Mouse (Mus musculus): Measurements from ENCODE around the gene Cep83. TPM values are rescaled to one million over a fixed set of nuclear protein-coding genes. Genes with fewer than 3 reads are reported as not detected.

Cep83 gene
- total RNA-seq (2014; rRNA removed; ENCODE audit: low replicate concordance) (14.4 and 18.7 TPM in 2 replicates), polyA plus RNA-seq (2015; fragmentation: Nextera tagmentation; extraction: Ambion mirVana) (14.4 and 15.0 TPM in 2 replicates)

- peak; percentile 98 for ATAC-seq (ENCODE audit: insufficient read depth, low read depth)
- under 1% methylated on average over 69 of the region's 86 CpGs for WGBS
- DNase-seq (ENCODE audit: low spot score), result peak; percentile 90
These were observed at the start of gene Cep83 for GRCm38 (mm10) chr10:94688420-94689175. TSS of gene Cep83 (plus strand) at chr10:94688654.

GRCm38 (mm10) chr10:94639281-94639680 is 49.2 kb upstream of the Cep83 start:
- Histone ChIP-seq H3K4me2 (ENCODE audit: low read depth, low read length) (no peak overlapping the region), H3K27me3 (ENCODE audit: control insufficient read depth, insufficient read depth, low read length) (no peaks in the 10 kb centered on the region), H3K9me3 (replicated peaks; ENCODE audit: control insufficient read depth, low read length) (no peaks in the 10 kb centered on the region), H3K36me3 (replicated peaks; ENCODE audit: control insufficient read depth, insufficient read depth, low read length) (no peaks in the 10 kb centered on the region), H3K4me3 (ENCODE audit: low read depth, low read length) (no peak overlapping the region), H3K4me1 (ENCODE audit: control insufficient read depth, insufficient read depth) (no peaks in the 10 kb centered on the region), H3K9ac (replicated peaks; ENCODE audit: low read depth, low read length) (no peak overlapping the region), H3K27ac (ENCODE audit: low read depth) (no peak overlapping the region)
- WGBS, result 60% methylated on average over 5 of the region's 5 CpGs
- TF ChIP-seq CTCF (IDR thresholded peaks at IDR 0.05; ENCODE audit: low read depth), result no peak
- TF ChIP-seq EP300 (IDR thresholded peaks at IDR 0.05; ENCODE audit: low read depth), result no peak
- DNase-seq (ENCODE audit: low spot score) (no peak), ATAC-seq (ENCODE audit: insufficient read depth, low read depth) (no peak)

More at GRCm38 (mm10) chr10:94688420-94689175, at the start of gene Cep83:
- no peaks in the 10 kb centered on the region for H3K27me3 ChIP-seq (ENCODE audit: control insufficient read depth, insufficient read depth, low read length)
- H3K9ac ChIP-seq (replicated peaks; ENCODE audit: low read depth, low read length), result peak within 1 kb of the TSS; percentile 94
- peak within 1 kb of the TSS; percentile 76 for H3K4me2 ChIP-seq (ENCODE audit: low read depth, low read length)
- H3K9me3 ChIP-seq (replicated peaks; ENCODE audit: control insufficient read depth, low read length), result no peaks in the 10 kb centered on the region
- TF ChIP-seq CTCF (IDR thresholded peaks at IDR 0.05; ENCODE audit: low read depth), result no peak
- TF ChIP-seq EP300 (IDR thresholded peaks at IDR 0.05; ENCODE audit: low read depth), result no peak
- H3K4me3 ChIP-seq (ENCODE audit: low read depth, low read length), result peak within 1 kb of the TSS; percentile 89
- peak within 1 kb of the TSS; percentile 98 for H3K27ac ChIP-seq (ENCODE audit: low read depth)
- H3K36me3 ChIP-seq (replicated peaks; ENCODE audit: control insufficient read depth, insufficient read depth, low read length), result no peaks in the 10 kb centered on the region
- peaks cover 6% of the 10 kb centered on the region for H3K4me1 ChIP-seq (ENCODE audit: control insufficient read depth, insufficient read depth)

- ATAC-seq (ENCODE audit: insufficient read depth, low read depth), result no peak
- no peak overlapping the region for H3K9ac ChIP-seq (replicated peaks; ENCODE audit: low read depth, low read length)
- H3K27ac ChIP-seq (ENCODE audit: low read depth), result no peak overlapping the region
- H3K27me3 ChIP-seq (ENCODE audit: control insufficient read depth, insufficient read depth, low read length), result no peaks in the 10 kb centered on the region
- DNase-seq (ENCODE audit: low spot score), result no peak
- H3K9me3 ChIP-seq (replicated peaks; ENCODE audit: control insufficient read depth, low read length), result no peaks in the 10 kb centered on the region
- TF ChIP-seq EP300 (IDR thresholded peaks at IDR 0.05; ENCODE audit: low read depth), result no peak
- 58% methylated on average over 5 of the region's 5 CpGs for WGBS
- no peak overlapping the region for H3K4me3 ChIP-seq (ENCODE audit: low read depth, low read length)
- H3K4me1 ChIP-seq (ENCODE audit: control insufficient read depth, insufficient read depth), result no peaks in the 10 kb centered on the region
- H3K4me2 ChIP-seq (ENCODE audit: low read depth, low read length), result no peak overlapping the region
- H3K36me3 ChIP-seq (replicated peaks; ENCODE audit: control insufficient read depth, insufficient read depth, low read length), result no peaks in the 10 kb centered on the region
These were observed 48.4 kb upstream of the Cep83 start for GRCm38 (mm10) chr10:94640067-94640466.

GRCm38 (mm10) chr10:94664036-94664435 is 24.4 kb upstream of the Cep83 start:
- 72% methylated on average over 3 of the region's 3 CpGs for WGBS
- H3K4me1 ChIP-seq (ENCODE audit: control insufficient read depth, insufficient read depth), result no peaks in the 10 kb centered on the region
- no peaks in the 10 kb centered on the region for H3K9me3 ChIP-seq (replicated peaks; ENCODE audit: control insufficient read depth, low read length)
- H3K36me3 ChIP-seq (replicated peaks; ENCODE audit: control insufficient read depth, insufficient read depth, low read length), result no peaks in the 10 kb centered on the region
- no peaks in the 10 kb centered on the region for H3K27me3 ChIP-seq (ENCODE audit: control insufficient read depth, insufficient read depth, low read length)
- no peak for ATAC-seq (ENCODE audit: insufficient read depth, low read depth)
- DNase-seq (ENCODE audit: low spot score), result no peak
- no peak overlapping the region for H3K4me3 ChIP-seq (ENCODE audit: low read depth, low read length)
- H3K27ac ChIP-seq (ENCODE audit: low read depth), result no peak overlapping the region
- H3K9ac ChIP-seq (replicated peaks; ENCODE audit: low read depth, low read length), result no peak overlapping the region
- H3K4me2 ChIP-seq (ENCODE audit: low read depth, low read length), result no peak overlapping the region
- TF ChIP-seq EP300 (IDR thresholded peaks at IDR 0.05; ENCODE audit: low read depth), result no peak
- no peak for TF ChIP-seq CTCF (IDR thresholded peaks at IDR 0.05; ENCODE audit: low read depth)

- Histone ChIP-seq H3K27me3 (ENCODE audit: control insufficient read depth, insufficient read depth, low read length) (no peaks in the 10 kb centered on the region), H3K4me2 (ENCODE audit: low read depth, low read length) (no peak overlapping the region), H3K9me3 (replicated peaks; ENCODE audit: control insufficient read depth, low read length) (no peaks in the 10 kb centered on the region), H3K36me3 (replicated peaks; ENCODE audit: control insufficient read depth, insufficient read depth, low read length) (no peaks in the 10 kb centered on the region), H3K27ac (ENCODE audit: low read depth) (no peak overlapping the region), H3K4me1 (ENCODE audit: control insufficient read depth, insufficient read depth) (no peaks in the 10 kb centered on the region), H3K9ac (replicated peaks; ENCODE audit: low read depth, low read length) (no peak overlapping the region), H3K4me3 (ENCODE audit: low read depth, low read length) (no peak overlapping the region)
- ATAC-seq (ENCODE audit: insufficient read depth, low read depth) (no peak), DNase-seq (ENCODE audit: low spot score) (no peak)
- no peak for TF ChIP-seq EP300 (IDR thresholded peaks at IDR 0.05; ENCODE audit: low read depth)
- no peak for TF ChIP-seq CTCF (IDR thresholded peaks at IDR 0.05; ENCODE audit: low read depth)
- 90% methylated on average over 7 of the region's 7 CpGs for WGBS
These were observed 24.0 kb upstream of the Cep83 start for GRCm38 (mm10) chr10:94664455-94664854.

- no peak overlapping the region for H3K4me3 ChIP-seq (ENCODE audit: low read depth, low read length)
- H3K4me2 ChIP-seq (ENCODE audit: low read depth, low read length), result no peak overlapping the region
- H3K9ac ChIP-seq (replicated peaks; ENCODE audit: low read depth, low read length), result no peak overlapping the region
- no peak overlapping the region for H3K27ac ChIP-seq (ENCODE audit: low read depth)
- no peak for ATAC-seq (ENCODE audit: insufficient read depth, low read depth)
- no peak for DNase-seq (ENCODE audit: low spot score)
- TF ChIP-seq CTCF (IDR thresholded peaks at IDR 0.05; ENCODE audit: low read depth) (no peak), EP300 (IDR thresholded peaks at IDR 0.05; ENCODE audit: low read depth) (no peak)
- no peaks in the 10 kb centered on the region for H3K36me3 ChIP-seq (replicated peaks; ENCODE audit: control insufficient read depth, insufficient read depth, low read length)
- H3K4me1 ChIP-seq (ENCODE audit: control insufficient read depth, insufficient read depth), result no peaks in the 10 kb centered on the region
- H3K9me3 ChIP-seq (replicated peaks; ENCODE audit: control insufficient read depth, low read length), result no peaks in the 10 kb centered on the region
- no peaks in the 10 kb centered on the region for H3K27me3 ChIP-seq (ENCODE audit: control insufficient read depth, insufficient read depth, low read length)
These were observed 20.3 kb upstream of the Cep83 start for GRCm38 (mm10) chr10:94668147-94668546.
